Mouse (Mus musculus) gastrocnemius, adult 18-20 months (tissue): ENCODE results near the gene Ltbp1. TPM values are rescaled to one million over a fixed set of nuclear protein-coding genes. Genes with fewer than 3 reads are reported as not detected.
A peak's percentile ranks its signal among the peaks of the same experiment; 100 is the strongest.

Source experiments
- DNase-seq: peaks from one replicate; pipeline ENCODE4 v3.0.0; 2021; ENCODE audit warnings: low spot score
- total RNA-seq, 2 experiments: library from RNA; stranded (reverse); gene quantifications; 2 replicates each; pipeline ENCODE4 v1.2.3; 2021

Gene Ltbp1
- total RNA-seq, 2 experiments from 2014 or later, result 6.5 to 8.6 TPM

DNA sequence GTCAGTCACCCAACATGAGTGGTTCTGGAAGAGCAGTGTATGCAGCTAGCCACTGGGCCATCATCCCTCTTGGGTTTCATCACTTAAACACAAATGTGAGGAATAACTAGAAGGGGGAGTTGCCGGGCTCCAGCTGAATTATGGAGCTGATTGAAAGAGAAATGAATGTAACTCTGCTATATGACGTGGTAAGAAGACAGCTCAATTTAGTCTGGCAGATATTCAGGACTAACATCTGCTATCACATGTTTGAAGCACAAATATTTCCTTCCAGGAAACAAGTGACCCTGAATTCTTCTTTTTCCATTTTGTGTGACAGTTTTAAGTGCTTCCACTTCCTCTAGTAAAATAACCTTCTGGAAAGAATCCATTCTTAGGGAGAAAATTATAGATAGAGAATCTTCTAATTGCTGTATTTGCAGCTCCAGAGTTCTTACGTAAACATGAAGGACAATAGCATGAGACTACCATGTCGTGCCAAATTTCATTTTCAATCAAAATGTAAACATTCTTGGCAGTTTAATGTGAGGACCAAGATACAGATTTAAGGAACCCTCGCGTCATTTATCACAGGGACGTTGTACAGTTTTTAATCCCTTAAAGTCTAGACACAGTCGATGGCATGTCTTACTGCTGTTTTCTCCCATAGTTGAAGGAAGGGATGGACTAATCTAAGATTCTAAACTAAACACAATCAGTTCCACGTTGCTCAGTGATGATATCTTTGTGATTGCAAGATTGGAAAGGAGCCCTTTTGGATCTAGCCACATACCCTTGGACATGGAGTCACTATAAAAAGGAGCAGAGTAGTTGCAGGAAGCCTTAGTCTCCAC lies 279.7 kb downstream of the Ltbp1 start:
- DNase-seq, result no peak

DNA sequence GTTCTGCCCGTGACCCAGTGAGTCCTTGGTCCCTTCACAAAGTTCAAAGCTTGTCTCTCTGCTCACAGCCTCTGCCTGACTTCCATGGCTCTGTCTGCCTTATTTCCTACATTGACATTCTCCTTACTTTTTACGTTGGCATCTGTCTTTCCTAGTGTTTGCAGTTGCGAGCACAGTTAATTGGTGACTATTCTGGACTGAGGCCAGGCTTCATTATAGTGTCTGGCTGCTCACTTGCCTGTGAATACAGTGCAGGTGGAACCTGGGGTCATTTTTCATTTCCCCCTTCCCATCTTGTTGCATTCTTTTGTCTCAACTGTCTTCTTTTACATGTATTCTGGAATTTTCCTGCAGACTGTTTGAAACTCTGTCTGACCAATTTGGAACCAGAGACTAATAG lies 287.6 kb downstream of the Ltbp1 start:
- no peak for DNase-seq

DNA sequence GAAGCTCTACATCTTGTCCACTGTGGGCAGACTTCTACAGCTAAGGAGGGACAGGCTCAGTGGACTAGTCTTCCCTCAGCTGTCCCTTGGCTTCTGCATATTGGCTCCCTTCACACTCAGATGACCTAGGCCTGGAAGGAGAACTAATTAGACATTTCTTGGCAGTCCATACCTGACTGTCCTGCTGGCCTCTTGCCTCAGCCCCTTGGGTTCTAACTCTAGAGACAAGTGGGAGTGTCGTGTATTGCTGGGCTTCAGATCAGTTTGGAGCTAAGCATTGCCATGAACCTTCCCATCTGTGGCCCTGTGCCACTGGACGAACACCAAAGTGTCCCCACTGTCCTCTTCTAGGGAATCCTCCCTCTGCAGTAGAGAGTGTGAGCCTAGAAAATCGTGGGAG lies 288.4 kb downstream of the Ltbp1 start:
- peak; percentile 64 for DNase-seq

DNA sequence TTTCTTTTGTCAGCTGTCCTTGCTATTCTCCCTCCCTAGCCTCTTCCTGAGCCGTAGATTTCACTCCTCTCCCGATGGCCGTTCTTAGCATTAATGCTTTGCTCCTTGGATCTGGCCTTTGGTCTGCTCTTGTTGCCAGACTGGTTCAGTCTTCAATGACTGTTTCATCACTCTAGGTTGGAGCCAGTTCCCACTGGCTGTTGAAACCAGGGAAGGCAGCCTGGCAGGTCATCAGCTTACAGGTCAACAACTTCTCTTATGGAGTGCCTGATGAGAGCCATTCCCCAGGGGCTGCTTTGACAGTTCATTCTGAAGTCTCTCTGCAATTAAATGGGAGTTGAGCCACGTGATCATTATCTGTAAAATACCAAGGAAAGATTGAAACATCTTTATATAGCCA lies 295.5 kb downstream of the Ltbp1 start:
- DNase-seq, result no peak

DNA sequence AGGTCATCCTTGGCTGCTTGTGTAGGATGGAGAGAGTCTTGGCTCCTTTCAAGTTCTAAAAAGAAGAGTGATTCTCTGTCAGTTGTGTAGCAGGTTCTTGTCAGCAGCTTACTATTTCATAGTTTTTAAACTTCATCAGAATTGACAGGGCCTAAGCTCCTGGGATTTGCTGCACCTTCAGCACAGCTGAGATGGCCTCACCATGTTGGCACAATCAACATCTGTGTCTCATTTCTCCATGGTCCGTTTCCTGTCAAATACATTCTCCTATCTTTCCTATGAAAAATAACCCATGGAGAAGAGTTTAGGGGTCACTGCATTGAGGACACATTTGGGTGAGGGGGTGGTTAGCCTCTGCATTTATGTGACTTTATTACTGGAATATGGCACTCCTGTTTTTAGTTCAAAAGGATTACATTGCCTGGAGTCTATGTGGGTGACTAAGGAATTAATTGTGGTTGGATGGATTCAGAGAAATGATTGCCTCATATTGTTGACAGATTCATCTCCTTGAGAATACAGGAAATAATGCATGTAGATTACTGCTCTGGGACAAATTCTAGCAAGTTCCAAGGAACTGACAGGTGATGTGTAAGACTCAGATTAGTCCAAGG lies 299.5 kb downstream of the Ltbp1 start:
- DNase-seq, result no peak

DNA sequence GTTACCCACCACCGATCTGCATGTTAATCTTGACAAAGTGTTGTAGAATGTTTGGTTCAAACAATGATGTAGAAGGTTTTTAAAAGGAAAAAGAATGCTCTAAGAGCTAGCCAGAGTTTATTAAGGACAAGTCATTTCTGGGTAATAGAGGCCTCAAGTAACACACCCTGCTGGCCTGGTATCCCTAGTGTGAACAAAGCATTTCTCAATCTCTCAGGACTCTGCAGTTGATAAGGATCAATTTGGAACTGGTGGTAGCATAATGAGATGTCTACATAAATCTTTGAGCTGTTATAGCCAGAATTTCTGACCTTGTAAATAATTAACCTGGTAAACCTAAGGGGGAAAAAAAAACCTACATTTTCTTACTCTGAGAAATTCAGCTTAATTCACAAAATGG lies 300.3 kb downstream of the Ltbp1 start:
- DNase-seq, result no peak

DNA sequence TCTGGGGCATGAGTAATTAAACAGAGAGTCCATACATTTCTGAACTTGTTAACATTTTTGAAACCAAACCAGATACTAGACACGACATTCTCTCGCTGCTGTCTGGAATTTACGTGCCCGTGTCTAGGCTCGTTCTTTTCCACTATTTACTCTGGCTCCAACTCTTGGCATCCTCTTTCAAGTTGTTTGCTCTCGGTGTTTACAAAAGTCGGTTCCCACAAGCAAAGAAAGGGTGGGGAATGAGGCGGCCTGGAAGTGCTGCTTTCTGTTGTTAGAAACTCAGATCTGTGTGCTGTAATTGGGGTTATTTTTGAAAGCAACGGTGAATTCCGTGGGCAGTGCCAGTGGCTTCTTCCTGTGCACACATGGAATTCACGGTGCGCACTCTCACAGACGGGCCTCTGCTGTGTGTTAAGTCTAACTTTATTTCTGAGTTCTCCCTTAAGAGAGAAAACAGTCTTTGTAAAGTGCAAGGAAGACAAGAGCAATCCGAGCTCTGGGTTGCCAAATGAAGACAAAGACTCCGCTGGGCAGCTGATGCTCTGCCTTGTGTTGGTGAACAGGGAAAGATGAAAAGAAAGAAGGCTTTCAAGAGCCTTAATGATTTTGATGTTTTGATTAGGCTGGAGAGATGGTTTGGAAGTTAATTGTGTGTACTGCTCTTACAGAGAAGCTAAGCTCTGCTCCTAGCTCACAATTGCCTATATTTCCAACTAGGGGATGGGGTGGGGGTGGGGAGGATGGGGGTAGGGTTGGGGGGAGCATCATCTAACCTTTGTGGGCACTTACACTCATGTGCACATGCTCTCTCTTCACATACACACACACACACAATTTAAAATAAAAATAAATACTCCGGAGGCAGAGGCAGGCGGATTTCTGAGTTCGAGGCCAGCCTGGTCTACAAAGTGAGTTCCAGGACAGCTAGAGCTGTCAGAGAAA lies 302.0 kb downstream of the Ltbp1 start:
- no peak for DNase-seq

DNA sequence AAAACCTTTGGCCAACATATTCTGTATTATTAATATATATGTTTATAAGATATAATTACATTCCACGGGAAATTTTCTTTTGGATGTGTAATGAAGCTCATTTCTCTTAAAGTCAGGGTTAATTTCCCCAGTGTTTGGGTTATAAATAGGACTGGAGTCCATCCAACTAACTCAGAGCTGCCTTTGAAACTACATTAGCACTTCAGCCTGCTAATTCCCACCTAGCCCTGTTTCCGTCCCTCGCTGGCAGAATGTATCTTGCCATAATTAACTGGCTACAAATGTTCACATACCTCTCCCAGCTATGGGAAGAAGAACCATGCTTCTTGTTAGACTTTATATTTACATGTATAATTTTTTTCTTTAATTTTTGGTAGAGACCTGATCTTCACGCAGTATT lies 311.7 kb downstream of the Ltbp1 start:
- no peak for DNase-seq

DNA sequence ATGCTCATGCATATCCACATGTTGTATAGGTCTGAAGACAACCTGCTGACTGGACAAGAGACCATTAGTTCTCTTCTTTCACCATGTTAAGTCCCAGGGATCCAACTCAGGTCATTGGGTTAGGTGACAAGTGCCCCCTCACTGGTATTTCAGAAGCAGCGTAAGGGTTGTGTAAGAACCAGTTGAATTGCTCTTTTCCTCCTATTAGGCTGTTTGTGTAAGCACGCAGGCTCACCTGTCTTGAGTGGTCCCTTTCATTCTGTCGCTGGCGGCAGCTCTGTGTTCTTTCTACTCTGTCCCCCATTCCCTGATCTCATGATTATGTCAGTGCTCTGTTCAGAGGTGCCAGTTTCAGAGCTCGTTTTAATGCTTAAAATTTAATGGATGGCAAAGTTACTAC lies 317.9 kb downstream of the Ltbp1 start:
- DNase-seq, result no peak

DNA sequence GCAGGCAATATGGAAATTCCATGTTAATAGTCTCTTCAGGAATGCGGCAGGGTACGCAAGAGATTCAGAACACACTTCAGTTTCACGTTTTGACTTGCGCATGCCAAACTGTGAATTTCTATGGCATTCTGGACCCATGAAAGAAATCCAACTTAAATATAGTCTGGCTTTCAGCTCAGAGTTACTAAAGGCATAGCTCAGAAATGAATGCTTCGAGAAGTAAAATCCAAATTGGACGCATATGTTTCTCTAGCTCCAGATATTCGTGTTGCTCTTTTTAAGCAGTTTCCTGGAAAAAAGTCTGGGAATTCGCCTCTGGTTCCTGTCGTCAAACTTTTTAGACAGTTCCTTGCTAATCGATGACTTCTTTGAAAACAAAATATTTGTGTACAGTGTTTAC lies 318.4 kb downstream of the Ltbp1 start:
- DNase-seq, result no peak

DNA sequence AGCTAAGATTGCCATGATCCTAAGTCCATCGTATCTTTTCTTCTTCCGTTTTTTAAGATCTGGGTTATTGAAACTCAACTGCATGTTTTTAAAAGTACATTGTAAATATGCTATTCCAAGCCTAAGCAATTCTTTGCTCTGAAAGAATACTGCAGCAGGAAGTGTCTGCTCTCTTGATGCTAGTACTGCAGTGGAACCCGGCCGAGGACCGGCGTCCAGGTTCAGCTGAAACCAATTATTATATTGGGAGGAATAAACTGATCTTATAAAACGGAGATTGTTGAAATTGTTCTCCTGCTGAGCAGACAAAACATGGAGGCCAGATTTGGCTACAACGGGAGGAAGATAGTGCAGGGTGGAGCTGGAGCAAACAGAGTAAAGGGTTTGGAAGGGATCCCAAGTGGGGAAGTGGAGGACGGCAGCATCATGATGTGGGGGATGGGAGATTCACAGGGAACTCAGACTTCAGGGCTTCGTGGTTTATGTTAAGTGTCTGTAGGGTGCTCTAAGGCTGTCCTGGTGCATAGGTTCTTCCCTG lies 322.8 kb downstream of the Ltbp1 start:
- no peak for DNase-seq

DNA sequence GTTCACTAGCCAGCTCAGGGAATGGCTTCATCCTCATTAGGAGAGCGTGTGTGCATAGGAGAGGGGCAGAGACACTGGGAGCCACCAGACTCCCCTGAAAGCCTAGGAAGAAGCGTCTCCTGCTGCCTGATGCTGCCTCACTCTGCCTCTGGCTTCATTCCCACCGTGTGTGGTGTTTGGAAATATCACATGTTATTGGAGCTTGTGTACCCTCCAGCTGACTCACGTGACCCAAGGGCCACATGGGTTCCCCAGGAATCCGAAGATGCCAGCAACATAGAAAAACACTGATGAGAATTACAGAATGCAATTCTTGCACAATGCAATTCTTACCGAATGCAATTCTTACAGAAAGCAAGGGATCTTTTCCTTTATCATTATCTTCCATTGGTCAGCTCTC lies 325.0 kb downstream of the Ltbp1 start:
- no peak for DNase-seq

DNA sequence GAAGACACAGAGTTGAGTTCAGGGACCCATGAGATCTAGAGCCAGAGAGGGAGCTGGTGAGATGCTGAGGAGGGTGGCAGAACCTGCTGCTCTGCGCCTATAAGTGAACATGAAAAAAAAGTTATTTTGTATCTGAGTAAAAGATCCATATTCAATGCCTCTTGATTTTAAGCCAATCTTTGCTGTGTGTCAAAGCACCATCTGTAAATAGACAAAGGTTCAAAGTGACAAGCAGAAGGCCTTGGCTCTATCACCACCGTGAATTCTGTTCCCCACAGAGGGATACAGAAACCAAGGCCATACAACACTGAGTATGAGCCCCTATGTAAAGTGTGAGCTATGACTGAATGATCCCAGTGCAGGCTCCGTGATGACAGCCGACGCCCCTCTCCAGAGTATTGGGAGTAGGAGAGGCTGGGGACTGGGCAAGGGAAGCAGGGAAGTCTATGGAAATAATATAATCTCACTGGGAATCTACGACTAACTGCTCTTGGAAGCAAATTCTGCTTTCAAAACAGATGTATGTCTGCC lies 326.1 kb downstream of the Ltbp1 start:
- DNase-seq, result no peak

DNA sequence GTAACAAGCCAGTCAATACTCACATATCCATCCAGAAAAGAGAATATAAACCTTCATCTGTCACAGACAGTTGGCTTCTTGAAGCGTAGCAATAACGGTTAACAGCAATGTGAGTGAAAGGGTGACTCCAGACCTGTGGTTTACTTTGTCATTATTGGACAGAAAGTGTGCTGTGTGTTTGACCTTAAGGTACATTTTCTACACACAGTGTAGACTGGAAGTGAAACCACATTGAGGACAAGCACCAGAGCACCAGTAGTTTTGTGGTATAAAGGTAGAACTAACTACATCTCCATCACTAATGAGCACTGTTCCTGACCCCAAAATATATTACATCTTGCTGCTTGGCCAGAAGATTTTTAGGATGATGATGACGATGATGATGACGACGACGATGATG lies 326.9 kb downstream of the Ltbp1 start:
- no peak for DNase-seq

DNA sequence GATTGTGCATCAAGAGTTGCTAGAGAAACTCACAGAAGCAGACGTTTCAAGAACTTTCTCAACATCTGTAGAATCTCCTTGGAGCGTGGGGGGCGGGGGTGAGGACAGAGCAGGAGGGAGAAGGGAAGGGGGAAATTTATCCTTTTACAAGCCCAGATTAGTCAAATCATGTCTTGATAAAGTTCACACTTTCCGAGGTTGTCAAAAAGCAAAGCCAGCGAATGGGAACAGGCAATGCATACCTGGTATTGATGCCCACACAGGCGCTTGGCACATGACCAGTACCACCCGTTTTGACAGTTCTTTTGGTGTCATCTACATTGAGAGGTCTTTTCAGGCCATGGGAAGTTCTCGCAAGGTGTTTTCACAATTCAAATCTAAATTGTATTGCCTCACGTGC lies 327.6 kb downstream of the Ltbp1 start:
- DNase-seq, result no peak

DNA sequence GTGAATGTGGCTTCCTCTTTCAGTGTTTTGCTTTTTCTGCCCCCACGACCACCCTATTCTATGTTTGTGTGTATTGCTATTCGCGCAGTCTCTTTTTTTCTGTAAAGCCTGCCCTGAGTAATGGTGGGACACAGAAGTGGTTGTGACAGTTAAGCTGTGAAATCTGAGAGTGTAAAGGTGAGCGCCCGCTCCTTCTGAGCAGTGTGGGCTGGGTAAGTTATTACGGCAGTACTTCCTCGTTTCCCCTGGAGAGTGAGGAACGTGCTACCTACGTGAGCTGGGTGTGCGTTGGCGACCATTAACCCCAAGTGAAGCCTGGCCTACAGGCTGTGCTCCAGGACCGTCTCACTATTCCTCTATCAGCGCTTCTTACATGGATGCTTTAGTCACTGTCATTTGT lies 328.4 kb downstream of the Ltbp1 start:
- DNase-seq, result no peak

DNA sequence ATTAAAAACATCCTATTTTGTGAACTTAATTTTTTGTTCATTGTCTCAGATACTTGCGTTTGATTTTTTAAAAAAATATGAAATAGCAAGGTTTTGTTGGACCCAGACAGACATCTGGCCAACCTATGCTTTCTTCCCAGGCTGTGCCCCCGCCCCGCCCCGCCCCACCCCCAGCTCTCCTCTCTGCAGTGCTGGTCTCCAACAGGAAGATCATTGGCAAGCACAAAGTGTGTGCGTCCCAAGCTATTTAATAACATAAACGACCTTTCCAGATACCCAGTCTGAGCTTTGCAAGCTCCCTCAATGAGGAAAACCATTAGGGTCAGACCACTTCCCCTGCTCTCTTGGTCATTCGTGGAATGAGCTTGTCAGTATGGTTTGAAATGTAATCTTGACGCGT lies 330.3 kb downstream of the Ltbp1 start:
- no peak for DNase-seq

DNA sequence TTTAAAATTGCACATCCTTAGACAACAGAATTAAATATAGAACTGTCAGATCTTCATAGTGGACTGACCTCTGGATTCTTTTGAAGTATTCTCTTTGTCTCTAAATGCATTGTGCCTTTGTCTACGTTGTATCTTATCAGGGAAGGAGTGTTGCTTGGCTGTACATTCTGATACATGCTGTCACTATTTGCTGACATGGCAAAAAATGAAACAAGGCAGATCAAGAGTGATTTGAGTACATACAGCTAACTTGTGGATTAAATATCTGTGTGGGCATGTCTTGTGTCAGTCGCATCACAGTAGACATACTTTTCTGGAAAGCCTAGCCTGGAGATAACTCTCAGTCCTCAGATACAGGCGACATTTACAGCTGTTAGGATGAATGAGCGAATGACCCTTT lies 335.9 kb downstream of the Ltbp1 start:
- DNase-seq, result no peak

DNA sequence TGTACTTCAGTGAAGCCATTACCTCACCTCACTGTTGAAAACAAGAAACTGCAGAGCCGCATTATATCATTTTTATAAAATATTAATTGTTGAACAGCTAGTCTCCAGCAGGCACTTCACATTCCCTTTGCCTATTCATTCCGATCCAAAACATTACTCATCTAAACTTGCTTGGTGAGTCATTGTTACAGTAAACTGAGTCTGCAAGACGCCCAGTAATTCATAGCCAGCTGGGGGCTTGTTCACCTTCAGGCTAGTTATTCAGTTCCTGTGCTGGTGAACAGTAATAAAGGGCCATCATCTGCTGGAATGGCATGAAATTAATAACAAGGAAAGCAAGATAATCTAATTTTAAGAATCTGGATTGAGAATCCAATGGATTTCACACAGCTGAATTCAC lies 339.7 kb downstream of the Ltbp1 start:
- DNase-seq, result peak; percentile 11

DNA sequence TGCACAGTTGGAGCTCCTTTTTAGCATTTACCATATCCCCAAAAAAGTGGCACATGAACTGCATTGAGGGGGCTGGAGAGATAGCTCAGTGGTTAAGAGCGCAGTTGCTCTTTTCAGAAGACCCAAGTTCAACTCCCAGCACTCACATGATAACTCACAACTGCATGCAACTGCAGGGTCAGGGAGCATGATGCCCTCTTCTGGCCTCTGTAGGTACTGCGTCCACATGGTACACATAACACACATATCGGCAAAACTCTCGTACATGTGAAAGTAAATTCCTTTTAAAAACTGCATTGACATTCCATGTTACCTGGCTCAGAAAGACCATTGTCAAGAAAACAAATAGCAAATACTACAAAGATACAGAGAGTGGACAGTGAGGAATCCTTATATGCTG lies 342.0 kb downstream of the Ltbp1 start:
- no peak for DNase-seq

DNA sequence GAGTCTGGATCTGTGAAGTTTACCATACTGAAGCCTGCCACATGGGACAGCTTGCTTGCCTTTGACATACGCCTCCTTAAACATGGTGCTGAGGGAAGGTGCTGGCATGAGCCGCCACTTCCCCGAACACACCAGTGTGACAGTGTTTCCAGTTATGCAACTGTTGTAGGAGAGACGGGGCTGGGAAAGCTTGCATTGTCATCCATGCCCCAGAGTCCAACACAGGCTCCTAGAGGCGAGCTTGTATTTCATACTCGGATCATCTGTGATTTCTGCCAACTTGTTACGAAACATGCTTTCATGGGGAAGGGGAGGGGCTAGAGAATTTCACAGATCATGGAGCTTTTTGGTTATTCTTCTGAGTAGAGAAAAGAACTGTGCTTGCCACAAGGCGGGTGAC lies 343.7 kb downstream of the Ltbp1 start:
- peak; percentile 67 for DNase-seq

DNA sequence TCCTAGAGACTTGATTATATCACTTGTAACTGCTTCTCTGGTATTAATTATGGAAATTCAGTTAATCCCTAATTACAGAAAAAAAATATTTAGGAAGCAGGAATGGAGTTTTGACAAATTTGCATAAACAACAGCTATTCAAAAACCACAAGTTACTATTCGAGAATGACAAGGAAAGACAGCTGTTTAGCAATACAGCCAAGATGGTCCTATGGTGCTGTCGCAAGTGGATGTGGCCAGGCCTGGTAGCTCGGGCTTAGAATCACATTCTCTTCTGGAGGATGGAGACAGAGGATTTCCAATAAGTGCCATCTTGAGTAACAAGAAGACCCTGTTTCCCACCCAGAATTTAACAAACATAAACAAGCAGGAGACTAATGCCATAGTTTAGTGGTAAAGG lies 344.2 kb downstream of the Ltbp1 start:
- DNase-seq, result no peak
